Mouse (Mus musculus): Measurements from ENCODE around the gene Gm21762.
"Not testable (repeated sequence)": the region's sequence is repeated elsewhere in the genome, so short reads cannot be mapped to it uniquely, and the experiment has no call there.

- TF ChIP-seq CTCF (IDR thresholded peaks at IDR 0.05; ENCODE audit: borderline replicate concordance, insufficient read depth, low read depth, low read length); POLR2A (IDR thresholded peaks at IDR 0.05; ENCODE audit: borderline replicate concordance, insufficient read depth, low read length): not testable (repeated sequence)
Observed at GRCm38 (mm10) chr13:120259718-120260117, 44.0 kb upstream of the Gm21762 start.
